Mouse (Mus musculus): ENCODE measurements at regions not wholly inside any gene's neighbourhood (a gene's known extent, or its start where the extent isn't known, plus 50 kb on each side); places are given as distances from the start of the nearest gene placed in this dataset.

DNA sequence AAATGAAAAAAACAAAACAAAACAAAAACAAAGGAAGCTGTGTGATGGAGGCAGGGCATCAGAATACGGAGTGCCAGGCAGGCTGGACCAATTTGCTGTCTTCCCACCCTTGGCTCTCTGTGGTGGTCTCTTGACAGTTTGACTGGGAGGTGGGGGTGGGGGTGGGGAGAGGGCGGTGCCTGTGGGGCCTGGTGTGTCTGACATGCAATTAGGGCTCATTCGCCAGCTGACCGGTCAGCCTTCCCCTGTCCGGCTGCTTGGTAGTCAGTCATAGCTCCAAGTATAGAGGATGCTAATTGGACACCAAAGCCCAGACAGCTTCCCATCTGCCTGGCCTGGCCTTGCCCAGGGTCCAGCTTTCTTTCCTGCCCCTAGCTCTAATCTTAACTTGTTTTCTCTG lies 225.8 kb upstream of the 4930535I16Rik start:
- no peak for ATAC-seq (ENCODE audit: insufficient number of reproducible peaks, insufficient read depth, low FRiP score, low TSS enrichment, low read depth)
- H3K27me3 ChIP-seq = peaks cover 59% of the 10 kb centered on the region

GRCm38 (mm10) chr4:124143226-124143625 lies 225.4 kb upstream of the 4930535I16Rik start:
- no peak overlapping the region for H3K4me2 ChIP-seq
- peaks cover 6% of the 10 kb centered on the region; the same call in 1 of the 2 replicates for H3K4me1 ChIP-seq
- no peak for ATAC-seq (ENCODE audit: insufficient number of reproducible peaks, insufficient read depth, low FRiP score, low TSS enrichment, low read depth)
- WGBS = 52% methylated on average over 7 of the region's 7 CpGs
- H3K36me3 ChIP-seq = no peaks in the 10 kb centered on the region
- H3K27ac ChIP-seq = no peak overlapping the region
- H3K9ac ChIP-seq = no peak overlapping the region
- H3K27me3 ChIP-seq = peaks cover 63% of the 10 kb centered on the region
- H3K4me3 ChIP-seq = no peak overlapping the region
- no peaks in the 10 kb centered on the region for H3K9me3 ChIP-seq

More for the DNA sequence above, 225.8 kb upstream of the 4930535I16Rik start:
- peaks cover 6% of the 10 kb centered on the region; the same call in 1 of the 2 replicates for H3K4me1 ChIP-seq
- WGBS = 45% methylated on average over 5 of the region's 5 CpGs
- H3K36me3 ChIP-seq = no peaks in the 10 kb centered on the region
- H3K9ac ChIP-seq = no peak overlapping the region
- no peak overlapping the region for H3K27ac ChIP-seq
- no peak overlapping the region for H3K4me3 ChIP-seq
- no peaks in the 10 kb centered on the region for H3K9me3 ChIP-seq
- H3K4me2 ChIP-seq = no peak overlapping the region

- WGBS = 9% methylated on average over 5 of the region's 5 CpGs
- H3K4me1 ChIP-seq = peaks cover 6% of the 10 kb centered on the region; the same call in 1 of the 2 replicates
- no peaks in the 10 kb centered on the region for H3K9me3 ChIP-seq
- no peak for ATAC-seq (ENCODE audit: insufficient number of reproducible peaks, insufficient read depth, low FRiP score, low TSS enrichment, low read depth)
- H3K27me3 ChIP-seq = peaks cover 62% of the 10 kb centered on the region
- H3K36me3 ChIP-seq = no peaks in the 10 kb centered on the region
- no peak overlapping the region for H3K4me3 ChIP-seq
- no peak overlapping the region for H3K27ac ChIP-seq
- H3K9ac ChIP-seq = no peak overlapping the region
- no peak overlapping the region for H3K4me2 ChIP-seq
These were observed 224.3 kb upstream of the 4930535I16Rik start for GRCm38 (mm10) chr4:124142083-124142482.

DNA sequence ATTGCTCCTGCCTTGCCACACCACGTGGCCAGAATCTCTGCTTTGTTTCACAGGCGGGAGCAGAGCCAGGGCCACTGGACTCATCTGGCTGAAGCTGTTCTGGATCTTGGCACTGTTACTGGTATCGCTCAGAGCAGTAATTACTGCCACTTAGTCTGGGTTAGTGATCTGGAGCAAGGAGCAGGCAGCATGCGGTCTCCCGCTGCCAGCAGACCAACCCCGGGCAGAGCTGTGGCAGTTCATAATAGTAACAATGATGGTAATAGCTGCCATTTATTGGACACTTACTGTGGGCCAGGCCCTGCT lies 217.3 kb upstream of the 4930535I16Rik start:
- Histone ChIP-seq H3K4me1 (peaks cover 10% of the 10 kb centered on the region), H3K9me3 (no peaks in the 10 kb centered on the region), H3K9ac (no peak overlapping the region), H3K4me2 (no peak overlapping the region), H3K4me3 (no peak overlapping the region), H3K27ac (no peak overlapping the region), H3K36me3 (no peaks in the 10 kb centered on the region), H3K27me3 (peaks cover 21% of the 10 kb centered on the region)
- no peak for ATAC-seq (ENCODE audit: insufficient number of reproducible peaks, insufficient read depth, low FRiP score, low TSS enrichment, low read depth)
- 55% methylated on average over 6 of the region's 6 CpGs for WGBS

GRCm38 (mm10) chr4:124134341-124135164 lies 216.7 kb upstream of the 4930535I16Rik start:
- peaks cover 15% of the 10 kb centered on the region for H3K27me3 ChIP-seq

DNA sequence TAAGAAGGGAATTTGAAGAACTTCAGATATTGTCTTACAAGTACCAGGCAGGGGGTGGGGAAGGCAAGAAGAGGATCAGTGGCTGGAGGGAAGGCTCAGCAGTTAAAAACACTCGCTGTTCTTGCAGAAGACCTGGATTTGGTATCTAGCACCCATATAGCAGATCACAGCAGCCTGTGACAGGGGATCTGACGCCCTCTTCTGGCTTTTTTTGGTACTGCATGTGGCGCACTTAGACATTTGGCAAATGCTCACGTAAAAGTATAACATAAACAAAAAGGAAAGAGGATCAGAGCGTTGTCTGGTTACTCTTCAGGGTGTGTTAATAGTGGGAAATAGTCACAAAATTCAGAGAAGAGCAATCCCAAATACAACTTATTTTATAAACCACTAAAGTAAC lies 213.1 kb upstream of the 4930535I16Rik start:
- peaks cover 5% of the 10 kb centered on the region for H3K27me3 ChIP-seq
- no peak overlapping the region for H3K4me2 ChIP-seq
- no peaks in the 10 kb centered on the region for H3K9me3 ChIP-seq
- 71% methylated on average over 5 of the region's 5 CpGs for WGBS
- no peak overlapping the region for H3K4me3 ChIP-seq
- ATAC-seq (ENCODE audit: insufficient number of reproducible peaks, insufficient read depth, low FRiP score, low TSS enrichment, low read depth) = no peak
- H3K36me3 ChIP-seq = no peaks in the 10 kb centered on the region
- H3K27ac ChIP-seq = no peak overlapping the region
- no peak overlapping the region for H3K9ac ChIP-seq
- H3K4me1 ChIP-seq = peaks cover 14% of the 10 kb centered on the region

More at GRCm38 (mm10) chr4:124134341-124135164, 216.7 kb upstream of the 4930535I16Rik start:
- Histone ChIP-seq H3K36me3 (no peaks in the 10 kb centered on the region), H3K4me3 (no peak overlapping the region), H3K9me3 (no peaks in the 10 kb centered on the region), H3K27ac (no peak overlapping the region), H3K9ac (no peak overlapping the region), H3K4me2 (no peak overlapping the region), H3K4me1 (peaks cover 10% of the 10 kb centered on the region)
- no peak for ATAC-seq (ENCODE audit: insufficient number of reproducible peaks, insufficient read depth, low FRiP score, low TSS enrichment, low read depth)
- WGBS = 26% methylated on average over 6 of the region's 6 CpGs

- H3K9me3 ChIP-seq = no peaks in the 10 kb centered on the region
- H3K9ac ChIP-seq = no peak overlapping the region
- H3K4me2 ChIP-seq = no peak overlapping the region
- no peaks in the 10 kb centered on the region for H3K36me3 ChIP-seq
- 32% methylated on average over 8 of the region's 8 CpGs for WGBS
- no peak for ATAC-seq (ENCODE audit: insufficient number of reproducible peaks, insufficient read depth, low FRiP score, low TSS enrichment, low read depth)
- H3K4me3 ChIP-seq = no peak overlapping the region
- no peak overlapping the region for H3K27ac ChIP-seq
- H3K4me1 ChIP-seq = 0 out of 2 replicates have a peak, but pooled peaks cover 4% of the 10 kb centered on the region
- H3K27me3 ChIP-seq = no peaks in the 10 kb centered on the region; the same call in 1 of the 2 replicates
These were observed 208.4 kb upstream of the 4930535I16Rik start for GRCm38 (mm10) chr4:124126258-124126657.

- 59% methylated on average over 6 of the region's 6 CpGs for WGBS
- ATAC-seq (ENCODE audit: insufficient number of reproducible peaks, insufficient read depth, low FRiP score, low TSS enrichment, low read depth) = no peak
- Histone ChIP-seq H3K36me3 (no peaks in the 10 kb centered on the region), H3K9me3 (no peaks in the 10 kb centered on the region), H3K9ac (no peak overlapping the region), H3K4me1 (no peaks in the 10 kb centered on the region), H3K4me3 (no peak overlapping the region), H3K27ac (no peak overlapping the region), H3K4me2 (no peak overlapping the region), H3K27me3 (peaks cover 4% of the 10 kb centered on the region)
These were observed 202.5 kb upstream of the 4930535I16Rik start for GRCm38 (mm10) chr4:124120334-124120733.

- H3K4me2 ChIP-seq = no peak overlapping the region
- 78% methylated on average over 12 of the region's 12 CpGs for WGBS
- no peak overlapping the region for H3K27ac ChIP-seq
- no peak overlapping the region for H3K4me3 ChIP-seq
- H3K27me3 ChIP-seq = peaks cover 4% of the 10 kb centered on the region
- no peaks in the 10 kb centered on the region for H3K9me3 ChIP-seq
- no peak overlapping the region for H3K9ac ChIP-seq
- H3K4me1 ChIP-seq = no peaks in the 10 kb centered on the region
- ATAC-seq (ENCODE audit: insufficient number of reproducible peaks, insufficient read depth, low FRiP score, low TSS enrichment, low read depth) = no peak
- no peaks in the 10 kb centered on the region for H3K36me3 ChIP-seq
These were observed 196.1 kb upstream of the 4930535I16Rik start for GRCm38 (mm10) chr4:124113856-124114345.

GRCm38 (mm10) chr4:124110705-124111104 lies 192.9 kb upstream of the 4930535I16Rik start:
- Histone ChIP-seq H3K4me3 (no peak overlapping the region), H3K27me3 (no peaks in the 10 kb centered on the region), H3K4me2 (no peak overlapping the region), H3K4me1 (no peaks in the 10 kb centered on the region), H3K9ac (no peak overlapping the region), H3K36me3 (no peaks in the 10 kb centered on the region), H3K9me3 (no peaks in the 10 kb centered on the region), H3K27ac (no peak overlapping the region)
- ATAC-seq (ENCODE audit: insufficient number of reproducible peaks, insufficient read depth, low FRiP score, low TSS enrichment, low read depth) = no peak
- WGBS = 67% methylated on average over 8 of the region's 8 CpGs

DNA sequence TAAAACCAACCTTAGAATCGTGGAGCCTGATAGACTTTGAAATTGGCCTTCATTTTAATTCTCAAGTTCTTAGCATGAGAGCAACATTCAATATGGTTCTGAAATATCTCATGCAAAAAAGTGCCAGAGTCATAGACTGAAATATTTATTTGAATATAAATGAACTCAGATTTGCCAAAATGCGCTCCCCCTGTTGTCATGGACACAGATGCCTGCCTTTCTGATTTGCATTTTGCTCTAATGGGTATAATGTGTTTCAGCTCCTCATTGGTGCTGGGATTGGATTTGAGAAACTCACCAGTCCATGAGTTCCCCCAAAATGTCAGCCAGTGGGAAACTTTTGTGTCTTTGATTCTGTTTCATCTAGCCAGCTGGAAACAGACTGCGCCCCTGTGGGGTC lies 191.5 kb upstream of the 4930535I16Rik start:
- Histone ChIP-seq H3K4me2 (no peak overlapping the region), H3K9me3 (no peaks in the 10 kb centered on the region), H3K36me3 (no peaks in the 10 kb centered on the region), H3K27me3 (no peaks in the 10 kb centered on the region), H3K27ac (no peak overlapping the region), H3K4me1 (no peaks in the 10 kb centered on the region), H3K4me3 (no peak overlapping the region), H3K9ac (no peak overlapping the region)
- 79% methylated on average over 3 of the region's 3 CpGs for WGBS
- ATAC-seq (ENCODE audit: insufficient number of reproducible peaks, insufficient read depth, low FRiP score, low TSS enrichment, low read depth) = no peak

DNA sequence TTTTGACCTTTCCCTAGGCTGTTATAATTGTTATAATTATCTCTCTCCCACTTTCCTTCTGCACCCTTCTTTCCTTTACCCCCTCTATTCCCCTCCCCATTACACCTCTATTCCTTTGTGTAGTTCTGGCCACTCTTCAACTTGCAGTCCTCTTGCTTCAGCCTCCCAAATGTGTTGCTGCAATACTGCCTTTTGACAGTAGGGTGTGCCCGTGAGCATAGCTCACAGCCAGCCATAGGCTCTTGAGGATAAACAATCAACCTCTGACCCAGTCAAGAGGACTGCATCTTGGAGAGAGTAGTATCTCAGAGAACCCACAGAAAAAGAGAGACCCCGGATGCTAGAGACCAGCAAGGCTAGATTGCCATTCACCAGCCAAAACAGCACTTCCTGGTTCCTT lies 184.9 kb upstream of the 4930535I16Rik start:
- Histone ChIP-seq H3K4me3 (no peak overlapping the region), H3K4me2 (no peak overlapping the region), H3K4me1 (peaks cover 6% of the 10 kb centered on the region), H3K27me3 (no peaks in the 10 kb centered on the region), H3K27ac (no peak overlapping the region), H3K9ac (no peak overlapping the region), H3K9me3 (no peaks in the 10 kb centered on the region), H3K36me3 (no peaks in the 10 kb centered on the region)
- no peak for ATAC-seq (ENCODE audit: insufficient number of reproducible peaks, insufficient read depth, low FRiP score, low TSS enrichment, low read depth)
- 36% methylated on average over 2 of the region's 2 CpGs for WGBS

Data from embryonic facial prominence, embryonic 13.5 days (tissue).